Mouse (Mus musculus): ENCODE data around the gene Ntrk2.

- no peak for TF ChIP-seq CTCF (IDR thresholded peaks at IDR 0.05; ENCODE audit: low read depth, low read length)
- no peak for TF ChIP-seq POLR2A (IDR thresholded peaks at IDR 0.05; ENCODE audit: extremely low read depth, insufficient read depth, low read length)
These were observed 129.7 kb downstream of the Ntrk2 start for GRCm38 (mm10) chr13:58935956-58936495.
